Mouse (Mus musculus) heart, postnatal 0 days (tissue): ENCODE results near the gene Gm11444.

Experiments
- CTCF ChIP-seq: IDR thresholded peaks from 2 replicates; pipeline ENCODE4 v1.5.1; 2016; ENCODE audit warnings: antibody characterized with exemption, control low read depth, low read depth
- EP300 ChIP-seq: IDR thresholded peaks from 2 replicates; pipeline ENCODE4 v1.6.1; 2016; ENCODE audit warnings: antibody characterized with exemption, low read depth

DNA sequence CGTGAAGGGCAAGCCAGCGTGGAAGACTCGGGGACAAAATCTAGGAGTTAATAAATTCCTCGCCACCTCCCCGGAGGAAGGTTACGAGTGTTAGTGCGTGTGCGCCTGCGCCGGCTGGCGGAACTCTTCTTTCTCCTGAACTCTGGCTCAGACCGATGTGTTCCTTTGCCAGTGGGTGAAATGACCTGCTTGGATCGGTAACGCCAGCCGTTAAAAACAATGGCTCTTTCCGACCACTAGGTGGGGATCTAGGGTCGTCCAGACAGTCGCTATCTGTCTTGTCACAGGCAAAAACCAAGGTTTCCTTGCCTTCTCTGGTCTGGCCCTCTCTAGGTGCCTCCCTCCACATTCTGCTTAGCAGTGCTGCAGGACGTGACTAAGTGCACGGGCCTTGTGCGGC lies 1.1 kb downstream of the Gm11444 start:
- no peak for TF ChIP-seq EP300
- TF ChIP-seq CTCF = peak; percentile 94
